Mouse (Mus musculus) cerebellum, adult 2 months (tissue): ENCODE measurements at regions not wholly inside any gene's neighbourhood (a gene's known extent, or its start where the extent isn't known, plus 50 kb on each side); places are given as distances from the start of the nearest gene placed in this dataset.

Source experiments
- CTCF ChIP-seq: fragments of 200-500 bp; IDR thresholded peaks from 2 replicates; pipeline ENCODE4 v1.5.1; 2011; ENCODE audit warnings: low read depth, mild to moderate bottlenecking, control low read depth, low read length, moderate library complexity, borderline replicate concordance; ENCODE audit not compliant: insufficient read depth
- POLR2A ChIP-seq: fragments of 200-500 bp; IDR thresholded peaks from 2 replicates; pipeline ENCODE4 v1.6.1; 2011; ENCODE audit warnings: low read length, control low read depth, borderline replicate concordance; ENCODE audit not compliant: insufficient read depth

GRCm38 (mm10) chr11:22573802-22574201 lies 61.9 kb downstream of the Tmem17 start:
- TF ChIP-seq CTCF (no peak), POLR2A (no peak)
